Mouse (Mus musculus) intestine, embryonic 15.5 days (tissue): ENCODE measurements at regions not wholly inside any gene's neighbourhood (a gene's known extent, or its start where the extent isn't known, plus 50 kb on each side); places are given as distances from the start of the nearest gene placed in this dataset.
"Not testable (repeated sequence)": the region's sequence is repeated elsewhere in the genome, so short reads cannot be mapped to it uniquely, and the experiment has no call there.

ENCODE experiments used
- ATAC-seq: fragments of 200-750 bp; cut with Nextera tagmentation; 2 replicates; pipeline ENCODE4 v1.8.0; 2017; ENCODE audit warnings: moderate TSS enrichment, moderate library complexity
- H3K27ac ChIP-seq: fragments of 300-500 bp; sonication (generic); 2 replicates; pipeline ENCODE4 v1.5.1; 2015; ENCODE audit warnings: mild to moderate bottlenecking, inconsistent platforms
- H3K27me3 ChIP-seq: fragments of 300-500 bp; sonication (generic); replicated peaks from 2 replicates; pipeline ENCODE4 v1.6.1; 2015; ENCODE audit warnings: inconsistent platforms
- H3K36me3 ChIP-seq: fragments of 300-500 bp; sonication (generic); 2 replicates; pipeline ENCODE4 v1.6.1; 2015; ENCODE audit warnings: inconsistent platforms
- H3K4me1 ChIP-seq: fragments of 300-500 bp; sonication (generic); replicated peaks from 2 replicates; pipeline ENCODE4 v1.6.1; 2015; ENCODE audit warnings: inconsistent platforms
- H3K4me2 ChIP-seq: fragments of 300-500 bp; sonication (generic); replicated peaks from 2 replicates; pipeline ENCODE4 v1.6.1; 2015; ENCODE audit warnings: mild to moderate bottlenecking, inconsistent platforms
- H3K4me3 ChIP-seq: fragments of 300-500 bp; sonication (generic); replicated peaks from 2 replicates; pipeline ENCODE4 v1.5.1; 2015; ENCODE audit warnings: inconsistent platforms
- H3K9ac ChIP-seq: fragments of 300-500 bp; sonication (generic); 2 replicates; pipeline ENCODE4 v1.6.1; 2015; ENCODE audit warnings: inconsistent platforms
- H3K9me3 ChIP-seq: fragments of 300-500 bp; sonication (generic); 2 replicates; pipeline ENCODE4 v1.6.1; 2016; ENCODE audit warnings: inconsistent platforms
- WGBS: fragments of 180-500 bp; shearing (Covaris S2); methylation state at CpG from one replicate; pipeline ENCODE4 v1.1.7; 2015; 5-methylcytosine and 5-hydroxymethylcytosine counted together

DNA sequence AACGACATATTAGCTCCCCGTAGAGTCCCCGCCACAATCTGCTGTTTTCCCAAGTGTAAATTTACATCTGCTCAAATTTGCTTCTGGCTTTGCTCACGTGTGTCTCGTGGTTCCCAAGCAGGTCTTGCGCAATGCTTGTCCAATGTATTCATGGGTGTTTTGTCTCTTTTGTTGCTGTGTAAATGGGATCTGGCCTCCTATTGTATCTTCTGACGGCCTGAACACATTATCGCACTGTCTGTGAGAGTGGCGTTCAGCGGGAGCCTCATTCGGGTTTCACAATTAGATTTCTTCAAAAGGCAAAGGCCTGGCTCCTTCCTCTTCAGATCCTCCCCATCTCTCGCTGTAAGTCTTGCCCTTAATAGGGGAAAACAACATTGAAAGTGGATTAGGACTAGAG, 274.5 kb downstream of the Fam19a5 start:
- Histone ChIP-seq H3K9ac (no peak overlapping the region), H3K27ac (no peak overlapping the region), H3K4me3 (no peak overlapping the region), H3K4me1 (no peaks in the 10 kb centered on the region), H3K36me3 (no peaks in the 10 kb centered on the region), H3K4me2 (no peak overlapping the region), H3K9me3 (no peaks in the 10 kb centered on the region), H3K27me3 (no peaks in the 10 kb centered on the region)
- whole genome bisulfite sequencing: 80% methylated on average over 12 of the region's 12 CpGs
- ATAC-seq: no peak

DNA sequence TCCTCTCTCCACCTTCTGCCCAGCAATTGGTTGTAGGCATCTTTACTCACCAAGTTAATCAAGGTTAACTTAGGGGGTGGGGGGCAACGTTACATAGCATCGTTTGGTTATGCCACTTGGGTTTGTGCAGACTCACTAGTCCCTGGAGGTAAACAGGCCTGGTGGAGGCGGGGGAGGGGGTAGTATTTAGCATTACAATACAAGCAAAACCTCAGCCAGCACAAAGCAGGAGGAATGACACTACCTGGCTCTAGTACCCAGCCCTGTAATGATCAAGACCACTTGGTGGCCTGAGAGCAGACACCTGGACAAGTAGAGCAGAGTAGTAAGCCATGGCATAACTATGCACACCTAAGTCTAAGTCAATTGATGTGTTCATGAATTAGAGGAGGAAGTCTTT, 298.0 kb downstream of the Fam19a5 start:
- ATAC-seq: no peak
- Histone ChIP-seq H3K9me3 (no peaks in the 10 kb centered on the region), H3K4me1 (no peaks in the 10 kb centered on the region), H3K4me2 (no peak overlapping the region), H3K9ac (no peak overlapping the region), H3K4me3 (no peak overlapping the region), H3K36me3 (no peaks in the 10 kb centered on the region), H3K27ac (no peak overlapping the region), H3K27me3 (no peaks in the 10 kb centered on the region)
- 55% methylated on average over 3 of the region's 3 CpGs for WGBS

DNA sequence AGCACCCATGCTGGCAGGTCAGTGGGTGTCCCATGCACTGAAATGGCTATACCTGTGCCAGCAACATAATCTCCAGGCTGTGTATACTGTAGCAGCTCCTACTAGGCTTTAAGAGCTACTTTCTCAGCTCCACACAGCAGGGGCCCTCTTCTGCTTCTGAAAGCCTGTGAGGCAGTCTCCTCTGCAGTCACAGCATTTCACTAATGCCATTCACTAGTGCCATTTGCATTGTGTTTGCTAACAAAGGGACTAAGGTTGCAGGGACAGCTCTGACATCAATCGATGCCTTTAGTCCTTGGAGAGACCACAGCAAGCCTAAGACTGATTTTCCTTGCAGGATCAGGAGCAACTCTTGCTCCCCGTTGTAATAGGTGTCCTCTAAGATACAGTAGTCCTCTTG, 315.0 kb downstream of the Fam19a5 start:
- Histone ChIP-seq H3K36me3 (no peaks in the 10 kb centered on the region), H3K27ac (no peak overlapping the region), H3K27me3 (no peaks in the 10 kb centered on the region), H3K4me3 (no peak overlapping the region), H3K9me3 (no peaks in the 10 kb centered on the region), H3K4me2 (no peak overlapping the region), H3K4me1 (no peaks in the 10 kb centered on the region), H3K9ac (no peak overlapping the region)
- WGBS: 30% methylated on average over 2 of the region's 2 CpGs
- no peak for ATAC-seq

DNA sequence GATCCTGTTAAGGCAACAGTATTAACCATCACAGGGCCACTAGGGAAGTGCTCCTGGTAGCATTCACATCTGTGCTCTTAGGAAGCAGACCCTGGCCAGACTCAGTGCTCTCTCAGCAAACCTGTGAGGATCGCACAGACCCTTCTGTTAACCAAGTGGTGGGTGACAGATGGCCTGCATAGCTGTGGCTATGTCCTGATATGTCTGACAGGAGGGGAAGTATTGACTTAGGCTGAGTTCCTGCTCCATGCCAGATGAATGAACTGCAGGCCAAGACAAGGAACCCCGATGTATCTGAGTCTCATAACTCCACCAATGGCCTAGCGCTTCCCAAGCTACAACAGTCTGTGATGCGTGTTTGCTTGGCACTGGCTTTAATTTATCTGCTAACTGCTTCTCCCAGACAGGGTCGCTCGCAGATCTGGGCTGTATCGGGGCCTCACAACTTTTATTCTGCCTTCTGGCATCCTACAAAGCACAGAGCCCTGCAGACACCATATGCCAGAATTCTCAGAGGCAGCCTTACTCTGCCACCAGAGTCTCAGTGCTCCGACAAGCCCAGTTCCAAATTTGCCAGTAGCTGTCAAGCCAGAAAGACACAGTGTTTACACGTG, 332.3 kb downstream of the Fam19a5 start:
- Histone ChIP-seq H3K27me3 (no peaks in the 10 kb centered on the region), H3K36me3 (no peaks in the 10 kb centered on the region), H3K4me3 (no peak overlapping the region), H3K9me3 (no peaks in the 10 kb centered on the region), H3K4me2 (no peak overlapping the region), H3K4me1 (no peaks in the 10 kb centered on the region), H3K9ac (no peak overlapping the region), H3K27ac (no peak overlapping the region)
- no peak for ATAC-seq
- 65% methylated on average over 9 of the region's 9 CpGs for WGBS

DNA sequence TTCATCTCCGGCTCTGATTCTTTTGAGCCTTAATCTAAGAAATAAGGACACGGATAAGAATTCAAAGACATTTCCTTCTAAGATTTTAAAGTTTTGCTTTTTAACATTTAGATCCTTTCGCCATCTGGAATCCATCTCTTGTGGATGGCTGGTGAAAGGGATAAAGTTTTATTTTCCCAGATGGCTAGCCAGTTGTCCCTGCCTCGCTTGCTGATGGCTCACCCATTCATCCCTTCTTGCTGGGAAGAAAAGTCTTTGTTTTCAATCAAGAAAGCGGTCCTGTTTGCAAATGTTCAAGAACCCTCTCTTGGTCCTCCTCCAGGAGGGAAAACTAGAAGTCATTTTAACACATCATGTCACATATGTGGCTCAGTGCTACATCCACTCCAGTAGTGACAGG, 346.8 kb downstream of the Fam19a5 start:
- Histone ChIP-seq H3K4me1 (no peaks in the 10 kb centered on the region), H3K36me3 (no peaks in the 10 kb centered on the region), H3K27ac (no peak overlapping the region), H3K4me3 (no peak overlapping the region), H3K9ac (no peak overlapping the region), H3K9me3 (no peaks in the 10 kb centered on the region), H3K27me3 (no peaks in the 10 kb centered on the region), H3K4me2 (no peak overlapping the region)
- no peak for ATAC-seq
- WGBS: 82% methylated on average over 5 of the region's 5 CpGs

DNA sequence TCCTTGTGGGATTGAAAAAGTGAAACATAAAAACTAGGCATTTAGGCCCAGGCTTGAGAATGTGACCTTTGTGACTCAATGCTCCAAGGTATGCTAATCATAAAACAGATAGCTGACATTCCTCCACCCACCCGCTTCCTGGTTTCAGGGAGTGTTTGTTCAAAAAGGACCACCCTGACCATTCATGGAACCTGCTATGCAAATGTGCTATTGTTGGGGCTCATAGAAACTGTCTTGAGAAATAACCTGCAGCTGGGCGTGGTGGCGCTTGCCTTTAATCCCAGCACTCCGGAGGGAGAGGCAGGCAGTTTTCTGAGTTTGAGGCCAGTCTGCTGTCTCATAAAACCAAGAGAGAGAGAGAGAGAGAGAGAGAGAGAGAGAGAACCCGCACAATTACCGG, 350.8 kb downstream of the Fam19a5 start:
- H3K9ac ChIP-seq, H3K4me2 ChIP-seq, H3K9me3 ChIP-seq, H3K27ac ChIP-seq, H3K36me3 ChIP-seq, ATAC-seq, H3K4me3 ChIP-seq, H3K27me3 ChIP-seq, H3K4me1 ChIP-seq: not testable (repeated sequence)
- 75% methylated on average over 6 of the region's 6 CpGs for WGBS

DNA sequence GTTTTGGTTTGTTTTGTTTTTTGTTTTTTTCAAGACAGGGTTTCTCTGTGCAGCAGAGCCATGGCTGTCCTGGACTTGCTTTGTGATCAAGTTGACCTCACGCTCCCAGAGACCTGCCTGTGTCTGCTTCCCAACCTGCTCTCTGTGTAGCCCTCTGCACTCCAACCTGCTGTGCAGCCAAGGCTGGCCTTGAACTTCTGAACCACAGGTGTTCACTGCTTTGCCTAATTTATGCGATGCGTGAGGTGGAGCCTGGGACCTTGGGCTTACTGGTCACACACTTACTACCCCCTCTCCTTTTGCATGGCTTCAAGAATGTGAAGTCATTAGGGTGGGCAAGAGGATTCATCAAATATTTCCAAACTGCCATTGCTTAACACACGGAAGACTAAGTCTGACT, 354.6 kb downstream of the Fam19a5 start:
- no peaks in the 10 kb centered on the region for H3K9me3 ChIP-seq
- no peak overlapping the region for H3K9ac ChIP-seq
- H3K27ac ChIP-seq: no peak overlapping the region
- 80% methylated on average over 4 of the region's 4 CpGs for WGBS
- no peak overlapping the region for H3K4me3 ChIP-seq
- H3K4me2 ChIP-seq: no peak overlapping the region
- ATAC-seq: no peak
- no peaks in the 10 kb centered on the region for H3K27me3 ChIP-seq
- H3K4me1 ChIP-seq: no peaks in the 10 kb centered on the region
- no peaks in the 10 kb centered on the region for H3K36me3 ChIP-seq

DNA sequence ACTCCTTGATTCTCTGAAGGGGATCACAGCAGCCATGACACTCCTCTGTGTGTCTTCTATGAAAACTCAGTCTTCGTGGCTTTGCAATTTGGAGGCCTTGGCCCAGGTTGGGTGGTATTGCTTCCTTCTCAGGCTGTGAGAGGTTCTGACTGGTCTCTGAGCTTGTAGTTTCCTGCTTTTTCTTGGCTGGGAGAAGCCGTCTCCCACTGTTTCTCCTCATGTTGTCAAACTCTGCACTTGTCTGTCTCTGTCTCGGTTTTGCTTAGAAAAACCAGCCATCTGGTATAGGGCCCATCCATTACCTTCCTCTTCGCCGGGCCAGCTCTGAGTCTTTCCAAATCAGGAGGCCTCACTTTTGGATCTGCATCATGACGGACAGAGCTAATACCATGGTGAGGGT, 360.3 kb downstream of the Fam19a5 start:
- H3K4me3 ChIP-seq: no peak overlapping the region
- no peaks in the 10 kb centered on the region for H3K9me3 ChIP-seq
- 84% methylated on average over 6 of the region's 6 CpGs for WGBS
- H3K4me2 ChIP-seq: no peak overlapping the region
- no peaks in the 10 kb centered on the region for H3K27me3 ChIP-seq
- H3K4me1 ChIP-seq: no peaks in the 10 kb centered on the region
- no peaks in the 10 kb centered on the region for H3K36me3 ChIP-seq
- no peak for ATAC-seq
- no peak overlapping the region for H3K27ac ChIP-seq
- H3K9ac ChIP-seq: no peak overlapping the region

DNA sequence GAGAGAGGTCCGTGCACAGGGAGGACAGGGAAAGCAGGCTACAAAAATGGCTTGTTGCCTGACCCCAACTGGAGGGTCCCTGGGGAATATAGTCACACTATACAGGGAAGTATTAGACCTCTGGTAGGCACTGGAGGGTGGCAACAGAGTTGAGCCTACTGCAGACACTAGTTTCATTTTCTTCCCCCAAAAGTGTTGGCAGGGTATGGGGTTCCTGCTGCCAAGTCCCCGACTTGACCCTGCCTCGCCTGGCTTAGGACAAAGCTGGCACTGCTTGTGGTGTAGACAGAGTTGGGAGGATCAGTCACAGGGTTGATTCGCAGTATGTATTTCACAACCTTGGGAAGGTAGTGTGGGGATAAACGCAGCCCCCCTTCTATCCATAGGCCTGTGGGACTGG, 362.2 kb downstream of the Fam19a5 start:
- Histone ChIP-seq H3K27ac (no peak overlapping the region), H3K9ac (no peak overlapping the region), H3K27me3 (no peaks in the 10 kb centered on the region), H3K36me3 (no peaks in the 10 kb centered on the region), H3K4me3 (no peak overlapping the region), H3K9me3 (no peaks in the 10 kb centered on the region), H3K4me1 (no peaks in the 10 kb centered on the region), H3K4me2 (no peak overlapping the region)
- no peak for ATAC-seq
- 84% methylated on average over 5 of the region's 5 CpGs for WGBS

DNA sequence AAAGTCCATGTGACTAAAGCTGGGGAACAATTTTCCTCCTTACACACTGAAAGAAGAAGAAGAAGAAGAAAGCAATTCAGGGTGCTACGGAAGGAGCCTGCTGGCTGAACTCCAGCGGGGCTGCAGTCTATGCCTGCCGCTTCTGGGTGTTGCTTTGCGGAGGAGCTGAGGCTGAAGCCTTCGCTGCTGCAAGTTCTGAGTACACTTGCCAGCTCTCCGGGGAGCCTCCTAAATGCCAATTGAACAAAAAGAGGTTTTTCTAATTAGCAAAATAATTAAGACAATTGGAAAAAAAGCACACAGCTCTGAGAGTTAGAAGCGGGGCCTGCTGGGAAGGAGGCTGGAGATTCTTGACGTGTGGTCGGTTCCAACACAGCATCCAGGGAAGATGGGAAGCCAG, 378.0 kb downstream of the Fam19a5 start:
- Histone ChIP-seq H3K27me3 (no peaks in the 10 kb centered on the region), H3K9ac (no peak overlapping the region), H3K4me1 (no peaks in the 10 kb centered on the region), H3K4me3 (no peak overlapping the region), H3K27ac (no peak overlapping the region), H3K9me3 (no peaks in the 10 kb centered on the region), H3K4me2 (no peak overlapping the region), H3K36me3 (no peaks in the 10 kb centered on the region)
- ATAC-seq: no peak
- WGBS: 73% methylated on average over 9 of the region's 9 CpGs

DNA sequence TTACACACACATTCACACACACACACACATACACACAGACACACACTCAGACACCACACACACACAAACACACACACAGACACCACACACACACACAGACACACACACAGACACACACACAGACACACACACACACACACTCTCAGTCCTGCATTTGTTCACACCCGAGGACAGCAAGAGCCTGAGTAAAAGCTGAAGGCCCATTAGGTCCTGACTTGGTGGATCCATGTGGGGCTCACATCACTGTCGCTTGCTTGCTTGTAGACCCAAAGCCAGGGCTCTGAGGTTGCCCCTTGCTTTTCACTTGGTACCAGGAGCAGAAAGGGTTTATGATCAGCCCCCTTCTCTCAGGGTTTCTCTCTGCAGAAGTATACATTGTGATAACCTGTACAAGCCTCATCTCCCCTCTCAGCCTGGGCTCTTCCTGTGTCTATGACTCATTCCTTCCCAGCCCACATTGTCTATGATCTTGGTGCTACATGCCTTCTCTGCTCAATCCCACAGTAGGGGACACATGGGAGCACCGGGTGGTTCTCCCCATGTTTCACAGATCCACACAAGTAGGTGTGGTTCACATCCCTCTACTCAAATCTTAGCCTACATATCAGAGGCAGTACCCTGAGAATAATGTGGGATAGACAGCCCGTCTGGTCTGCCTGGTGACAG, 378.8 kb downstream of the Fam19a5 start:
- WGBS: 76% methylated on average over 4 of the region's 4 CpGs
- no peak overlapping the region for H3K4me2 ChIP-seq
- no peak overlapping the region for H3K27ac ChIP-seq
- H3K27me3 ChIP-seq: no peaks in the 10 kb centered on the region
- no peak overlapping the region for H3K4me3 ChIP-seq
- no peaks in the 10 kb centered on the region for H3K9me3 ChIP-seq
- H3K9ac ChIP-seq: no peak overlapping the region
- ATAC-seq: no peak
- no peaks in the 10 kb centered on the region for H3K4me1 ChIP-seq
- no peaks in the 10 kb centered on the region for H3K36me3 ChIP-seq

DNA sequence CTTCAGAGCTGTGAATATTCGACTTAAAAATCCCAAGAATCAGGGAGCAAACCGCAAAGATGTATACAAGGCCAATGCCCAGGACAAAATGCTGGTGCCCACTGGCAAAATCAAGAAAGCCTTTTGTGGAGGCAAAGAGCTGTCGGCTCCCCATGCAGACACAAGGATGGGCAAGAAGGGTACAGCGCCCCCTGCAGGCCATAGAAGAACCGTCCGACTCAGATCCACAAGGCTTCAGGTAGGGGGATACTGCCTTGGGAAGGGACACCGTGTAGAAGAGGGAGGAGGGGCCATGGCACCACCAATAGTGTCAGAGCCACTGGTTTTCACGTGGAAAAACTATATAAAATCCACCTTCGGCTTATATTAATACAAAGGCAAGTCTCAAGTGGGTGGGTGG, 379.8 kb downstream of the Fam19a5 start:
- Histone ChIP-seq H3K4me1 (no peaks in the 10 kb centered on the region), H3K9ac (no peak overlapping the region), H3K27ac (no peak overlapping the region), H3K9me3 (no peaks in the 10 kb centered on the region), H3K27me3 (no peaks in the 10 kb centered on the region), H3K4me2 (no peak overlapping the region), H3K36me3 (no peaks in the 10 kb centered on the region), H3K4me3 (no peak overlapping the region)
- WGBS: 44% methylated on average over 9 of the region's 9 CpGs
- no peak for ATAC-seq

DNA sequence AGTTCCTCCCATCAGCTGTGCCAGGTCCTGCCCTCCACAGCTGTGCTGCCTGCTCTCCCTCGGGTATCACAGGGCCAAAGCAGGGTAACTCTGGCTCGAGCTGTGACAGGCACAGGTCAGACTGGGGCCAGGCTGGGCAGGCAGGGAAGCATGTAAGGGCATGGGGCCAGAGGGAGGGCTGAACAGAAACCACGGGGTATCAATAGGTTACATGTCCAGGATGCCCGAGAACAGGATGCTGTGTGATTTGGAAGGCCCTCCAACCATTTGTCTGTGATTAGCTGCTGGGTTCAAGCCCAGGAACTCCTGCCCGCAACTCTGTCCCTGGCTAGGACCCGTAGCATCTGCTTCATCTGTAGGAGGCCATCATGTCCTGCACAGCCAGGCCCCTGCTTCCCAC, 391.9 kb downstream of the Fam19a5 start:
- H3K9ac ChIP-seq: no peak overlapping the region
- H3K4me2 ChIP-seq: no peak overlapping the region
- H3K36me3 ChIP-seq: no peaks in the 10 kb centered on the region
- ATAC-seq: no peak
- H3K27ac ChIP-seq: no peak overlapping the region
- WGBS: 81% methylated on average over 6 of the region's 6 CpGs
- H3K9me3 ChIP-seq: no peaks in the 10 kb centered on the region
- 0 out of 2 replicates have a peak, but pooled peaks cover 6% of the 10 kb centered on the region for H3K4me1 ChIP-seq
- H3K4me3 ChIP-seq: no peak overlapping the region
- H3K27me3 ChIP-seq: no peaks in the 10 kb centered on the region
